Mouse (Mus musculus): ENCODE results near the gene 4933427D14Rik. TPM values are rescaled to one million over a fixed set of nuclear protein-coding genes. Genes with fewer than 3 reads are reported as not detected.

The 4933427D14Rik gene
- polyA plus RNA-seq (2012; rRNA removed) = 19.1 and 33.1 TPM in 2 replicates

- Histone ChIP-seq H3K27me3 (ENCODE audit: control insufficient read depth, insufficient read depth, low read length) (no peaks in the 10 kb centered on the region), H3K4me3 (ENCODE audit: control insufficient read depth, low read depth, low read length) (peak within 1 kb of the TSS; percentile 91), H3K27ac (ENCODE audit: control insufficient read depth, insufficient read depth, low read depth, low read length) (peak within 1 kb of the TSS; percentile 99), H3K36me3 (ENCODE audit: control insufficient read depth, insufficient read depth, low read length) (peaks cover 2% of the 10 kb centered on the region; the same call in 1 of the 2 replicates), H3K4me1 (ENCODE audit: control insufficient read depth, insufficient read depth, low read length) (peaks cover 13% of the 10 kb centered on the region)
- TF ChIP-seq POLR2A (IDR thresholded peaks at IDR 0.05; ENCODE audit: control insufficient read depth, low read depth, low read length) = peak; percentile 34; the same call in 1 of the 2 replicates
- TF ChIP-seq CTCF (IDR thresholded peaks at IDR 0.05; ENCODE audit: control insufficient read depth, insufficient read depth, insufficient replicate concordance, low read depth, low read length) = no peak
Measured at GRCm38 (mm10) chr11:72207204-72207833, at the start of gene 4933427D14Rik, which contains the start of gene Txndc17. Gene 4933427D14Rik (minus strand): TSS chr11:72207459. Gene Txndc17 (plus strand): TSS chr11:72207547.

GRCm38 (mm10) chr11:72256441-72256840 is 49.2 kb upstream of the 4933427D14Rik start:
- Histone ChIP-seq H3K27me3 (ENCODE audit: control insufficient read depth, insufficient read depth, low read length) (no peaks in the 10 kb centered on the region), H3K27ac (ENCODE audit: control insufficient read depth, insufficient read depth, low read depth, low read length) (no peak overlapping the region), H3K4me1 (ENCODE audit: control insufficient read depth, insufficient read depth, low read length) (no peaks in the 10 kb centered on the region), H3K4me3 (ENCODE audit: control insufficient read depth, low read depth, low read length) (no peak overlapping the region), H3K36me3 (ENCODE audit: control insufficient read depth, insufficient read depth, low read length) (no peaks in the 10 kb centered on the region)
- no peak for TF ChIP-seq POLR2A (IDR thresholded peaks at IDR 0.05; ENCODE audit: control insufficient read depth, low read depth, low read length)
- TF ChIP-seq CTCF (IDR thresholded peaks at IDR 0.05; ENCODE audit: control insufficient read depth, insufficient read depth, insufficient replicate concordance, low read depth, low read length) = no peak

GRCm38 (mm10) chr11:72255629-72256028 is 48.4 kb upstream of the 4933427D14Rik start:
- H3K27ac ChIP-seq (ENCODE audit: control insufficient read depth, insufficient read depth, low read depth, low read length) = no peak overlapping the region
- H3K27me3 ChIP-seq (ENCODE audit: control insufficient read depth, insufficient read depth, low read length) = no peaks in the 10 kb centered on the region
- TF ChIP-seq POLR2A (IDR thresholded peaks at IDR 0.05; ENCODE audit: control insufficient read depth, low read depth, low read length) = no peak
- no peak for TF ChIP-seq CTCF (IDR thresholded peaks at IDR 0.05; ENCODE audit: control insufficient read depth, insufficient read depth, insufficient replicate concordance, low read depth, low read length)
- H3K4me1 ChIP-seq (ENCODE audit: control insufficient read depth, insufficient read depth, low read length) = no peaks in the 10 kb centered on the region
- H3K36me3 ChIP-seq (ENCODE audit: control insufficient read depth, insufficient read depth, low read length) = no peaks in the 10 kb centered on the region
- no peak overlapping the region for H3K4me3 ChIP-seq (ENCODE audit: control insufficient read depth, low read depth, low read length)

DNA sequence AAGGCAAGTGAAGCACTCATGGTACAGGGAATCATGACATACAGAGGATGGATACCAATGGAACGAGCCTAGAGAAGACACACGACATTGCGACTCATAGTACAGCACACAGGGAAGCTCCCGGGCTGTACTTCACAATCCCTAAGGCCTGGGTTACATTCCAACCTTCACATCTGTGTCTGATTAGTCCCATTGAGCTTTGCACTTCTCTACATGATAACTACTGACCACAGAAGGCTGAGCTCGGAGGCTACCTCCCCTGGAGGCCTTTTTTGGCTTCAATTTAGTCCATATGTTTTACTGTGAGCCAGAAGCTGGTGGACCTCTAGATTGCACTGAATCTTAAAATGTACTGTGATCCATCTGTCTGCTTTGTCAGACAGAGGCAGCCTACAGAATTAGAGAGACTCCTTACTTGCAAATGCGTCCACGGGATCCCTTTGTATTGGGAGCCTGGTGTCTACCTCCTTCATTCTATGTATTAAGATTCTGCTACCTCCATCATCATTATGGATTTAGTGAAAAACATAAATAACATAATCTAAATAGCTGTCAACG is 38.0 kb upstream of the 4933427D14Rik start:
- H3K36me3 ChIP-seq (ENCODE audit: control insufficient read depth, insufficient read depth, low read length) = no peaks in the 10 kb centered on the region

GRCm38 (mm10) chr11:72240062-72240860 is 33.0 kb upstream of the 4933427D14Rik start:
- no peaks in the 10 kb centered on the region for H3K36me3 ChIP-seq (ENCODE audit: control insufficient read depth, insufficient read depth, low read length)
- TF ChIP-seq CTCF (IDR thresholded peaks at IDR 0.05; ENCODE audit: control insufficient read depth, insufficient read depth, insufficient replicate concordance, low read depth, low read length) (no peak), POLR2A (IDR thresholded peaks at IDR 0.05; ENCODE audit: control insufficient read depth, low read depth, low read length) (no peak)
- H3K27ac ChIP-seq (ENCODE audit: control insufficient read depth, insufficient read depth, low read depth, low read length) = no peak overlapping the region
- H3K4me3 ChIP-seq (ENCODE audit: control insufficient read depth, low read depth, low read length) = no peak overlapping the region
- H3K4me1 ChIP-seq (ENCODE audit: control insufficient read depth, insufficient read depth, low read length) = no peaks in the 10 kb centered on the region
- no peaks in the 10 kb centered on the region for H3K27me3 ChIP-seq (ENCODE audit: control insufficient read depth, insufficient read depth, low read length)

More for the DNA sequence above, 38.0 kb upstream of the 4933427D14Rik start:
- no peaks in the 10 kb centered on the region for H3K4me1 ChIP-seq (ENCODE audit: control insufficient read depth, insufficient read depth, low read length)
- no peaks in the 10 kb centered on the region for H3K27me3 ChIP-seq (ENCODE audit: control insufficient read depth, insufficient read depth, low read length)
- TF ChIP-seq POLR2A (IDR thresholded peaks at IDR 0.05; ENCODE audit: control insufficient read depth, low read depth, low read length) (no peak), CTCF (IDR thresholded peaks at IDR 0.05; ENCODE audit: control insufficient read depth, insufficient read depth, insufficient replicate concordance, low read depth, low read length) (no peak)
- no peak overlapping the region for H3K27ac ChIP-seq (ENCODE audit: control insufficient read depth, insufficient read depth, low read depth, low read length)
- H3K4me3 ChIP-seq (ENCODE audit: control insufficient read depth, low read depth, low read length) = peak overlapping the region; percentile 7; the same call in 1 of the 2 replicates

DNA sequence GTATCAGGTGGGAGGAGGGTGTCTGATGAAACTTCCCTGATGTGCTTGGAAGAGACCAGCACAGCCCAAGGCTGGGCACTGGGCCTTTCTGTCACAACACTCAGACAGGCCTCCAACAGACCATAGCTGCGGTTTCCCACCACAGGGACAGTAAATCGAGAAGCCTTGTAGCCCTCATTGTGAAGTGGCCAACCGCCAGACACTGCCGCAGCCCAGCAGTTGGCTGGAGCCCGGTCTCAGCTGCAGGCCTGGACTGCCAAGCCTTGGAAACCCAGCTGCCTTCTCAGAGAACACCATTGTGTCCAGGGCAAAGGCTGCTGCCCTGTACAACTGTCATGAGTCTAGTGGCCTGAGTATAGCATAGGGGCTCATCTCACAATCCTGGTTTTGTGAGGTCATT is 26.8 kb upstream of the 4933427D14Rik start:
- Histone ChIP-seq H3K27ac (ENCODE audit: control insufficient read depth, insufficient read depth, low read depth, low read length) (peak overlapping the region; percentile 2; the same call in 1 of the 2 replicates), H3K27me3 (ENCODE audit: control insufficient read depth, insufficient read depth, low read length) (no peaks in the 10 kb centered on the region), H3K4me3 (ENCODE audit: control insufficient read depth, low read depth, low read length) (peak overlapping the region; percentile 59), H3K4me1 (ENCODE audit: control insufficient read depth, insufficient read depth, low read length) (peaks cover 2% of the 10 kb centered on the region; the same call in 1 of the 2 replicates), H3K36me3 (ENCODE audit: control insufficient read depth, insufficient read depth, low read length) (no peaks in the 10 kb centered on the region)
- TF ChIP-seq POLR2A (IDR thresholded peaks at IDR 0.05; ENCODE audit: control insufficient read depth, low read depth, low read length) (0 out of 2 replicates have a peak, but pooled peaks have one; percentile 47), CTCF (IDR thresholded peaks at IDR 0.05; ENCODE audit: control insufficient read depth, insufficient read depth, insufficient replicate concordance, low read depth, low read length) (no peak)

- Histone ChIP-seq H3K4me3 (ENCODE audit: control insufficient read depth, low read depth, low read length) (no peak overlapping the region), H3K27me3 (ENCODE audit: control insufficient read depth, insufficient read depth, low read length) (no peaks in the 10 kb centered on the region), H3K36me3 (ENCODE audit: control insufficient read depth, insufficient read depth, low read length) (no peaks in the 10 kb centered on the region), H3K27ac (ENCODE audit: control insufficient read depth, insufficient read depth, low read depth, low read length) (no peak overlapping the region), H3K4me1 (ENCODE audit: control insufficient read depth, insufficient read depth, low read length) (peaks cover 2% of the 10 kb centered on the region; the same call in 1 of the 2 replicates)
- TF ChIP-seq CTCF (IDR thresholded peaks at IDR 0.05; ENCODE audit: control insufficient read depth, insufficient read depth, insufficient replicate concordance, low read depth, low read length) (no peak), POLR2A (IDR thresholded peaks at IDR 0.05; ENCODE audit: control insufficient read depth, low read depth, low read length) (no peak)
Measured at GRCm38 (mm10) chr11:72232991-72233390, 25.7 kb upstream of the 4933427D14Rik start.

All from testis, adult 2 months (tissue).